Mouse (Mus musculus): Measurements from ENCODE around the gene Rrn3.

- 0 out of 2 replicates have a peak, but pooled peaks have one; percentile 12 for TF ChIP-seq ZNF384 (IDR thresholded peaks at IDR 0.05; ENCODE audit: low read depth, low read length)
- TF ChIP-seq CHD2 (IDR thresholded peaks at IDR 0.05; ENCODE audit: low read depth, low read length), result peak; percentile 83
- no peak for TF ChIP-seq ZC3H11A (IDR thresholded peaks at IDR 0.05; ENCODE audit: borderline replicate concordance, low read depth, low read length)
- TF ChIP-seq HCFC1 (IDR thresholded peaks at IDR 0.05; ENCODE audit: borderline replicate concordance, insufficient read depth, low read length), result peak; percentile 29; the same call in 1 of the 2 replicates
Observed at GRCm38 (mm10) chr16:13749981-13750380, 30.5 kb upstream of the Rrn3 start.
